8 mouse cellular contexts compared by ENCODE assay signal in the genomic region with DNA sequence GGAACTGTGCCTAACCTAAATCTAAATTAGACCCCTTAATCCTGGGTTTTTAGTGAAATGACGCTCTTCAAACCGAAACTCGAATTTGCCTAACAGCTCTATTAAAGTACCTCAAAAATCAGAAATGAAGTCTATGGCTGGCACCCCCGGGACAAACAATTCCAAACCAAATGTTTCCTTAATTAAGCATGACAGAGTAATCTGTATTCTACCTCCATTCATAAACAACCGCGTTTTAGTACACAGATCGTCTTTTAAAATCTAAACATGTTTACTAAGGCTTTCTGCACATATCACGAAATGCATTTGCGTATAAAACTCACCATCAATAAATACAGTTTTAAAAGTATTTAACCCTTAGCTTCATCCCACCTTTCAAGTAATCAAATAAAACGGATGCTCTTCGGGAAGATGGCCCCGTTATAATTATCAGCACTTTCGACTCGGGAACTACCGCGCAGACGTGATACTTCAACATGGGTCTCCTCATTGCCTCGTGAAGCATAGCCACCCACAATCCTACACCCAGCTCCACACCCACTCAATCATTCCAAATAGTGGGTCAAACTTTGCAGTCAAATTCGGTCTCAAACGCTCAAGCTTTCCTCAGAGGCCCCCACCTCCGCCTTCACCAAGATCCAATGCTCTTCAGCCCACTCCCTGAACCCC. TPM values are rescaled to one million over a fixed set of nuclear protein-coding genes. Genes with fewer than 3 reads are reported as not detected.
DNase-seq lines count a peak whose midpoint lies in the region; ATAC-seq and TF ChIP-seq lines count a peak whose summit lies in the region.

No protein-coding gene starts in this region.

- H3K4me1 ChIP-seq in heart, postnatal 0 days (ENCODE audit: control insufficient read depth, insufficient read depth), result peaks cover 19% of the 10 kb centered on the region

- H3K4me2 ChIP-seq in heart, postnatal 0 days (ENCODE audit: low read depth, low read length), result peak overlapping the region; percentile 84

- H3K9ac ChIP-seq in heart, postnatal 0 days (replicated peaks; ENCODE audit: low read depth, low read length), result peak overlapping the region; percentile 69

- TF ChIP-seq CTCF in heart, postnatal 0 days (IDR thresholded peaks at IDR 0.05; ENCODE audit: low read depth), result no peak

- 3% methylated on average over 21 of the region's 21 CpGs for WGBS in heart, postnatal 0 days

- peak overlapping the region; percentile 88 for H3K27ac ChIP-seq in heart, postnatal 0 days (ENCODE audit: low read depth)

- H3K36me3 ChIP-seq in heart, postnatal 0 days (replicated peaks; ENCODE audit: control insufficient read depth, insufficient read depth, low read length), result no peaks in the 10 kb centered on the region

- intact Hi-C loops in left cerebral cortex, postnatal 14 days (cut with DNase I), result loop anchor here (10.0 kb wide), 1 partner anchor 154 kb away; no protein-coding TSS in a partner anchor
- intact Hi-C loops in left cerebral cortex, postnatal 10 days (cut with DNase I), result no loop called here

- peak; percentile 16 for ATAC-seq in heart, postnatal 0 days (ENCODE audit: insufficient read depth, low read depth)
- ATAC-seq in megakaryocyte, adult 5-6 weeks (ENCODE audit: poor library complexity, severe bottlenecking), result peak; percentile 16

- peak overlapping the region; percentile 68 for H3K4me3 ChIP-seq in heart, postnatal 0 days (ENCODE audit: low read depth, low read length)

- no peak; the same call in 1 of the 2 replicates for TF ChIP-seq EP300 in heart, postnatal 0 days (IDR thresholded peaks at IDR 0.05; ENCODE audit: low read depth)

- no peaks in the 10 kb centered on the region for H3K27me3 ChIP-seq in heart, postnatal 0 days (ENCODE audit: control insufficient read depth, insufficient read depth, low read length)

- H3K9me3 ChIP-seq in heart, postnatal 0 days (replicated peaks; ENCODE audit: control insufficient read depth, low read length), result peaks cover 4% of the 10 kb centered on the region; the same call in 1 of the 2 replicates

- peak; percentile 28 to 46 for DNase-seq in left cerebral cortex, postnatal 14 days (ENCODE audit: low spot score in 2 of 2)
- no peak for DNase-seq in left cerebral cortex, postnatal 10 days (ENCODE audit: extremely low spot score in 1 of 2, low spot score in 2 of 2)
- DNase-seq in c-Kit-positive CD71-positive TER-119-negative erythroid progenitor cells, embryonic 14.5 days (ENCODE audit: low read depth), result peak; percentile 40
- DNase-seq in heart, postnatal 0 days (ENCODE audit: low spot score), result peak; percentile 40
- no peak for DNase-seq in natural killer cell, adult 2 months (ENCODE audit: low spot score in 2 of 2)
- DNase-seq in Muller cell, postnatal 12 days (ENCODE audit: inconsistent ontology term), result no peak
- no peak for DNase-seq in T-cell, adult 2 months (ENCODE audit: low spot score)

RNA-seq across cellular contexts. Expression of a gene that starts 0.5 kb away (rescaled TPM):
- total RNA-seq in left cerebral cortex, postnatal 14 days (2021), result 10 to 100 TPM; 45.7 to 47.1 TPM
- 10 to 100 TPM; 43.5 to 50.7 TPM for total RNA-seq in left cerebral cortex, postnatal 10 days (2021)
- 18.6 and 29.7 TPM in 2 replicates for total RNA-seq in heart, postnatal 0 days (2014; rRNA removed; ENCODE audit: low replicate concordance)
- 4.4 and 5.7 TPM in 2 replicates for polyA plus RNA-seq in heart, postnatal 0 days (2015; fragmentation: Nextera tagmentation; extraction: Ambion mirVana)
- 16.6 and 25.2 TPM in 2 replicates for total RNA-seq in megakaryocyte, adult 5-6 weeks (2015)
- 32.8 and 35.2 TPM in 2 replicates for total RNA-seq in megakaryocyte, adult 5-6 weeks (2017)

RNA-seq across cellular contexts. Expression of a gene that starts 14.9 kb away (rescaled TPM):
- total RNA-seq in left cerebral cortex, postnatal 14 days (2021), result 1 to 10 TPM; 3.4 to 4.9 TPM
- total RNA-seq in left cerebral cortex, postnatal 10 days (2021), result 1 to 10 TPM; 3.6 to 4.1 TPM
- 516 and 816 TPM in 2 replicates for total RNA-seq in heart, postnatal 0 days (2014; rRNA removed; ENCODE audit: low replicate concordance)
- polyA plus RNA-seq in heart, postnatal 0 days (2015; fragmentation: Nextera tagmentation; extraction: Ambion mirVana), result 1,339 and 1,426 TPM in 2 replicates
- 0.91 and 1.6 TPM in 2 replicates for total RNA-seq in megakaryocyte, adult 5-6 weeks (2015)
- 0.94 and 2.4 TPM in 2 replicates for total RNA-seq in megakaryocyte, adult 5-6 weeks (2017)

RNA-seq across cellular contexts. Expression of a gene that starts 29.6 kb away (rescaled TPM):
- 100 to 1,000 TPM; 194 to 196 TPM for total RNA-seq in left cerebral cortex, postnatal 14 days (2021)
- 100 to 1,000 TPM; 204 TPM for total RNA-seq in left cerebral cortex, postnatal 10 days (2021)
- total RNA-seq in heart, postnatal 0 days (2014; rRNA removed; ENCODE audit: low replicate concordance), result 356 and 427 TPM in 2 replicates
- polyA plus RNA-seq in heart, postnatal 0 days (2015; fragmentation: Nextera tagmentation; extraction: Ambion mirVana), result 84.4 and 88.5 TPM in 2 replicates
- 485 and 524 TPM in 2 replicates for total RNA-seq in megakaryocyte, adult 5-6 weeks (2015)
- 307 and 314 TPM in 2 replicates for total RNA-seq in megakaryocyte, adult 5-6 weeks (2017)

RNA-seq across cellular contexts. Expression of a gene that starts 47.3 kb away (rescaled TPM):
- 10 to 100 TPM; 29.8 to 35.3 TPM for total RNA-seq in left cerebral cortex, postnatal 14 days (2021)
- 10 to 100 TPM; 30.6 to 34.5 TPM for total RNA-seq in left cerebral cortex, postnatal 10 days (2021)
- total RNA-seq in heart, postnatal 0 days (2014; rRNA removed; ENCODE audit: low replicate concordance), result 2.6 and 4.5 TPM in 2 replicates
- 3.8 and 4.6 TPM in 2 replicates for polyA plus RNA-seq in heart, postnatal 0 days (2015; fragmentation: Nextera tagmentation; extraction: Ambion mirVana)
- 6.7 and 7.8 TPM in 2 replicates for total RNA-seq in megakaryocyte, adult 5-6 weeks (2015)
- total RNA-seq in megakaryocyte, adult 5-6 weeks (2017), result 14.9 and 15.2 TPM in 2 replicates

Comparison
In these comparisons a context has a peak if more than half of its experiments do, and no peak if none do; other contexts are left out.
1. DNase-seq: peak in left cerebral cortex, postnatal 14 days (2 of 2), c-Kit-positive CD71-positive TER-119-negative erythroid progenitor cells, embryonic 14.5 days (single experiment) and heart, postnatal 0 days (single experiment); none in left cerebral cortex, postnatal 10 days (0 of 2), natural killer cell, adult 2 months (0 of 2), Muller cell, postnatal 12 days (single experiment) and T-cell, adult 2 months (single experiment).
2. RNA of a gene that starts 14.9 kb away (total RNA-seq): 516 to 816 TPM in heart, postnatal 0 days; 3.4 to 4.9 TPM in left cerebral cortex, postnatal 14 days, 3.6 to 4.1 TPM in left cerebral cortex, postnatal 10 days and 0.91 to 2.4 TPM in megakaryocyte, adult 5-6 weeks; every median in the first group is over 10 times any median in the second.